Mouse (Mus musculus): ENCODE measurements around the gene Ccdc42.

Ccdc42 gene

DNA sequence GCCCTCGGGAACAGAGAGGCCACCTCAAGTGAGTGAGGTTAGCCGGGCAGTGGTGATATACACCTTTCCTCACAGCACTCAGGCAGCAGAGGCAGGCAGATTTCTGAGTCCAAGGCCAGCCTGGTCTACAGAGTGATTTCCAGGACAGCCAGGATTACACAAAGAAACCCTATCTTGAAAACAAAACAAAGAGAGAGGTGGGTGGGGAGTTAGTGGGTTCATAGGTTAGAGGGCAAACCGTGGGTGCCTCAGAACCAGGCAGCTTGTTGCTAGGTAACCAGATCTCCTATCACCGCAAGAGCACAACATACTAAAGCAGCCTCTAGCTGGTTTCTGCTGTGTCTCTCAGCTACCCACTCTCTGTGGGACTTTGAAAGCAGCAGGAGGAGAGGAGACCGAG is at the start of gene Ccdc42:
Ccdc42 (plus strand) TSS at position 301 of the 400 bp plus-strand sequence.
- DNase-seq, result no peak

DNA sequence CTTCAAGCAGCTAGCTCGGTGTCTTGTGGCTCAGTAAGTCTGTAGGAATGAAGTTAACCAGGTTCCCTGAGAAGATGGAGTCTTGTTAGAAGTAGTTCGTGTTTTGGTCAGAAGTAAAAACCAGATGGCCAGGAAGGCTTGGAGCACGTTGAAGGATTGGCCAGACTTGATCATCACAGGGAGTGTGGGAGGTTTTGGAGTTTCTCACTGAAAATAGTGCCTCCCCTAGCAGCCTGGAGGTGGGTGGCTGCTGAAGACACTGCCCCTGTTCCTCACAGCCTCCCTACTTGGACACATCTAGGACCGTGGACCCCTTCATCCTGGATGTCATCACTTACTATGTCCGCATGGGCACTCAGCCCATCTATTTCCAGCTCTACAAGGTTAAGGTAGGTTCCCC is 47.2 kb upstream of the Ccdc42 start:
- DNase-seq, result no peak

DNA sequence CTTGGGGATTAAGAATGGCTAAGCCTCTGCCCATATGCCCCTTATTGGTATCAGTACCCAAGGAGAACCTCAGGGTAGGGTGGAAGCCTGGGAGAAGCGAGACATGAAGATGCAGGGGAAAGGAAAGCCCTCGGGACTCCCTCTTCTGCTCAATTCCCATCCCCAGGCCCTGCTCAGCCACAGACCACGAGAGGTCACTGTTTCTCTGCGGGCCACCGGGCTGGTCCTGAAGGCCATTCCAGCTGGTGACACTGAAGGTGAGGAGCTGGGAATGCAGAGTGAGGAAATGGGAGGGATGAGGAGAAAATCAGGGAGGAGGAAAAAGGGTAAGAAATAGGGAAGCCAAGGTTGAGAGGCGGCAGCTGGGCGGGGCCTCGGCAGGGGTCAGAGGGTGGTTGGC is 42.3 kb upstream of the Ccdc42 start:
- no peak for DNase-seq

DNA sequence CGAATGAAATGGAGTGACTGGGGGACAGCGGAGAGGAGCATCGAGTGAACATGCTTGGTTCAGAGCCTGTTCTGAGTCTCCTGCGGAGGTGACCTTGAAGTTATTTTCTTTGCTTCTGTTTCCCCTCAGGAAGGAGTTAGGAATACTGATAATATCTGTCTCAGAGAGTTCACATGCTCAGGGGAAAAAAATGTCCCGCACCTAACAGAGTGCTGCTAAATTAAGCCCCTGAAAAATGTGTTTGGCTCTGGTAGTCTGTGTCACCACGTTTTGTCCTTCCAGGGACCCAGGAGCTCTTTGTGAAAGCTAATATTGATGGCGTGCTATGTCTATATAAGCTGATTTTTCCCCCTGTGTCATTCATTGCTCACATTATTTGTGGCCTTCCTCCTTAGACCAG is 41.6 kb upstream of the Ccdc42 start:
- no peak for DNase-seq

DNA sequence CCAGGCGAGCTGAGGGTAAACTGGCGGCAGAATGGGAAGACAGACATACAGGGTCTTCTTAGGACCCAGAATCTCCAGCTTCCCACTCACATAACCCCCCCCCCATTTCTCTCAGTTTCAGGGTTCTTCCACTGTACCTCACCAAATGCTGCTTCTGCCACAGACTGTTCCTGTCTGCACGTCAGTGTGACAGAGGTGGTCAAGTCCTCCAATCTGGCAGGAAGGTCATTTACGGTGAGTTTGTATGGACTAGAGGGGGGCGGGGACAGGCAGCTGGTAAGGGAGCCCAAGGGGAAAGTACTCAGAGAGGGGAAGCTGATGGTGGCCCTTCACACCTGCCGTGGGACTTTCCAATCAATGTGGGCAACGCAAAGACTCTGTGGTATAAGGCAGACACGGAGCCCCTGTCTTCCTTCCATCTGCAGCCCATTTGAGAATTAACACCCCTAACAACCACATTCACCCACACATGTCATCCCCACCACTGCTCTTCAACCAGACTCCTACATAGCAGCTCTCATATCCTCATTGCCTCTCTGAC is 41.1 kb upstream of the Ccdc42 start:
- no peak for DNase-seq

DNA sequence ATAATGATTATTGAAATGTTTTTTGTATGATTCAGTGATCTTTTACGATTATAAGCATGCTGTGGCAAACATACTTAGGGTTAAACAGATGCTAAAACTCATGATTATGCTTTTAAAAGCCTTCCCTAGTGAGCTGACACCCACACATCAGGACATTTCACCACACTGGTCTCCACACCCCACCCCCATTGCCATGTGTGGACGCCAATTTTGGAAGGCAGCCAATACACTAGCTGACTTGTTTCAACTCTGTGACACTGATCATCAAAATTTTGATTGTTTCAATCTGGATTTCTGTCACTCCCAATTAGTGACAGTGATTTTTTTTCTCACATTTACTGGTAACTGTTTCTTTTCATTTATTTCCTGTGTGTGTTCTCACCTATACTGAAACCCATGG is 39.3 kb upstream of the Ccdc42 start:
- no peak for DNase-seq

DNA sequence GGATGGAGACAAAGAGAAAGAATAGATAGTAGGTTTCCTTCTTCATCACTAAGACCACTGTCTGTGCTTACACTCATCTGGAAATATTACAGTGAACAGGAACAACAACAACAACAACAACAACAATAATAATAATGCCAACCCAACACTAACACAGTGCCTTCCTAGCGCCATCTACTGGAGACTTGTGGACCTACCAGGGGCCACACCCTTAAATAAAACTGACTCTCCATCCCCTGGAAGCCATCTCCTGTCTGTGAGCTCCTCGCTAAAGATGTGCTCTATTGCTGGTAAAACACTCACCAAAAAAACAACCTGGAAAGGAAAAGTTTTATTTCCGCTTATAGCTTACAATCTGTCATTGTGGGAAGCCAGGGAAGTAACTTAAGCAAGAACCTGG is 37.2 kb upstream of the Ccdc42 start:
- no peak for DNase-seq

DNA sequence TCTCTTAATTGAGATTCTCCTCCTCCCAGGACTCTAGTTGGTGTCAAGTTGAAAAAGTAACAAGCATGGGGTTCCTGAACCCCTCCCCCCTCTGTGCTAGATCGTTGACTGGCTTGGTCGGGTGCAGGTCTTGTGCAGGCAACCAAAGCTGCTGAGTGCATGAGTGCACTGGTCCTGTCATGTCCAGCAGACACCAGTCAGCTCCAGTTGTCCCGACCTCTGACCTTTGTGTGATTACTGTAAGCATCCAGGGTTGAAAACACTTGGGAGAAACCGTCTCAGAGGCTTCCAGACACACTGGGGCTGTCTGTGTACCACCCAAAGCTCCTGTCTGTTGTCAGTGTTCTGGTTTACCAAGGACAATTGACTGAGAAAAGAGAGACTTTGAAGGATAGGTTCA is 36.5 kb upstream of the Ccdc42 start:
- no peak for DNase-seq

DNA sequence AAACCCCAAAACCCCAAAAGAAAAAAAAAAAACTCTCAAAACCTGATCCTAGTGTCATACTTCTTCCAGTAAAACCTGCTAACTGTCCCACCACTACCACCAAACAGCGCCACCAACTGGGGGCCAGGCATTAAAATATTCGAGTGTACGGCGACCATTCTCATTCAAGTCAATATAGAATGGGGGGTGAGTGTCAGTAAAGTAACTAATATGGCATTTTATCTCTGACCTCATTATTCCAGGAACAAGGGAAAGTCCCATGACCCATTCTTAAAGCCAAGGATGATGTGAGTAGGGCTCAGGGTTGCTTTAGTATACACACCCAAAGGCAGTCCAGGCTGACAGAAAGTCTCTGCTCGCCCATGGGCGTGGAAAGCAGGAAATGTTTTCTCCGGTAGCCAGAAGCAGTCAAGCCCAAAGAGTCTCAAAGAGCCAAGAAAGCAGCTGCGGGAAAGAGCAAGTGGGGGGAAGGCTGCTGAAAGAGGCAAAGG is 32.8 kb upstream of the Ccdc42 start:
- DNase-seq, result peak; percentile 56

DNA sequence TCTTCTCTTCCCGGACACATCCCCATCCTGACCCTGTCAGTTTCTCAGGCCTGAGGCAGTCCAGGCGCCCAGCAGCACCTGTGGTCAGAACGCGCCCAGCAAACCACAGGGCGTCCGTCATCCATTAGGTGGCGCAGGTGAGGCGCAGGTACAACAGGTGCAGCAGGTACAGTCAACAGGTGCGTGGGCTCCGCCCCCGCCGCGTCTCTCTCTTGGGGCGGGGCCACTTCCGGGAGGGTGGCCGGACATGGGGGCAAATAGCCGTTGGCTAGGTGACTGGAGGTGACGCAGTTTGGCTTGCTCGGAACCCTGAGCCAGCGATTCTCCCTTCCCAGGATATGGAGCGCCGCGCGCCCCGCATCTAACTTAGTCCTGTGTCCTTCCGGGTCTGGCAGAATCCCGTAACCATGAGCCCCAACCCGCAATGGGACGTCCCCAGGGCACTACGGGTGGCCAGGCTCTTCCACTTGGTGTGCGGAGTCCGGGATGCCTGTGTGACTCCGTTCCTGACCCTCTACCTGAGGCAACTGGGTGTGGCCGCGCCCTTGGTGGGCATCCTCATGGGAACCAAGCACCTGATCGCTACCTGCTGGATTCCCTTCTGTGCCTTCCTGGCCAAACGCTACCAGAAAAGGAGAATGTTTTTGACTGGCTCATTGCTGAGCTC is 30.8 kb upstream of the Ccdc42 start, which contains the start of gene Mfsd6l:
Mfsd6l (plus strand) TSS at position 269 of the 667 bp plus-strand sequence.
- no peak for DNase-seq

DNA sequence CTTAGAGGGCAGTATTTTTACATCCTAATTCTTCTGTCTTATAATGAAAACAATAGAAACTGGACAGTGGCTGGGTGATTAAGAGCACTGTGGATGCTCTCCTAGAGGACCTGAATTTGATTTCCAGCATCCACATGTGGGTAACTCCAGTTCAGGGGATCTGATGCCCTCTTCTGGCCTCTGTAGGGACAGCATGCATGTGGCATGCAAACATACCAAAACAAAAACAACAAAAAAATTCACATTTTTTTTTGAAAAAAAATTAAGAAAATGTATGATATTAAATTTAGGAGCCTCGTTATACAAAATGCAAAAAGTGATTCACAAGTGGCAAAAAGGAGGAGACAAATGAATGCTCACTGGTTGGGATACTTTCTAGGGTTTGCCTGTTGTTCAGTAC is 27.3 kb upstream of the Ccdc42 start:
- no peak for DNase-seq

DNA sequence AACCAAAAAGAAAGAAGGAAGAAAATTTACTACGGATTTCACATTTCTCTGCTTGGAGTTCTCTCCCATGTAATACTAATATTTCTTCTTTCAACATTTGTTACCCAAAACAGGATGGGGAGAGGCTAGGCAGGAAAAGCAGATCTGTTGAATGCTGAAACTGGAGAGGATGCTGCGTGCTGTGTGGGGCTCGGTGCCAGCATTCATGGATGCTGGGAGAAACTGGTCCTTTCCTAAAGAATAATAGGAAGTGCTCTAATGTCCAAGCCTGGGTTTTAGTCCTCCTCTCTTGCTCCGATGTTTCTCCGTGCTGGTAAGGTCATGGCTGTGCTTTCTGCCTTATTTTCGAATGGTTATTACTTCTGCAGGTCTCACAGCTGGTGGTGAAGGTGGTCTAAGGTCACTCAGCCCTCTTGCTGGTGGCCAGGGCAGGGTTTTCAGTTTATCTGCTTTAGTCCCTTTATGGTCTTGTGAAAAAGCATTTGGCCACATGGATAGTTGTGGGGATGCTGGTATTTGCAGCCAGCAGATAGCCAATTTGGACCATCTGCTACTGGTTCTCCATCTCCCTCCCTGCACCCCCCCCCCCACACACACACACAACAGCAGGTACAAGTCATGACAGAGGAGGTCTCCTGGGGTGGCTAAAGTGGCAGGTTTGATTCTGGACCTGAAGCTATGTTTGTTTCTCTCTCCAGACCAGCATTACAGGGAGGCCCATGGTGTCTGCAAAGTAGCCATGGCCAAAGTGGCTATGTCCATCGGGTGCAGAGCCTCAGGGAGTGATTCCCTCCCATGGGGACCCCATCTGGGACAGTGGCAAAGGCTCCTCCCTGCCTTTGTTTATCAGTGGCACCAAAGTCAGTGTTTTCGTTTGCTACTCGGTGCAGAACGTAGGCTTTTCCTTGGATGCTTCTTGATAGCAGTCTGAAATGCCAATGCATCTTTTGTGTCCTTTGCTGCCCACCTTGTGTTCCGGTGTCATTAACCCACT is 24.6 kb upstream of the Ccdc42 start:
- DNase-seq, result no peak

DNA sequence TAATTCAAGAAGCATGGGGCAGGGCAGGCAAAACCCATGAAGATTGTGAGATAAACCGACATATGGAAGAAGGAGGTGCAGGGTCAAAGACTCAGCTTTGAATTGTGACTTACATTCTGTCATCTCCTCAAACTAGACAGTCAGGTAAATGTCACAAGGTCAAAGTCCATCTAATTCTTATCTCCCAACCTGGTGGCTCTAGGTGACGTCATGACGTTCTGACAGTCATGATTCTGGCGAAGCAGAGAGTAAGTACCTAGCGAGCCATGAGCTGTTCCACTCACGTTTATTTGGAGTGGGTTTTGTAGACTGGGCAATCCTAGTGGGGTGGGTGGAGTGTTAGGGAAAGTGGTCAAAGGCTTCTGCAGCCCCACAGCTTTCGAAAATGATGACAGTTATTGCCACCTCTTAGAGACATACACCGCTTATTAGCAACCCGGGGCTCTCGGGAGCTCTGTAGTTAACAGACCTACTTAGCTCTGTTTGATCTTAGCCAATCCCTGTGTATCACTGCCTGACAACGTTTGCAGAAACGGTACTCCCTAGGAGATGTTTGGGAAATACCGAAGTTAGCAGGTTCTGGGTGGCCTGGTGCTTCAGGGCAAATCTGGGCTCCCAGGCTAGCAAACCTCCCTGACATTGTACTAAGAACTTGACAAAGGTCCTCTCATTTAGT is 22.3 kb upstream of the Ccdc42 start:
- no peak for DNase-seq

DNA sequence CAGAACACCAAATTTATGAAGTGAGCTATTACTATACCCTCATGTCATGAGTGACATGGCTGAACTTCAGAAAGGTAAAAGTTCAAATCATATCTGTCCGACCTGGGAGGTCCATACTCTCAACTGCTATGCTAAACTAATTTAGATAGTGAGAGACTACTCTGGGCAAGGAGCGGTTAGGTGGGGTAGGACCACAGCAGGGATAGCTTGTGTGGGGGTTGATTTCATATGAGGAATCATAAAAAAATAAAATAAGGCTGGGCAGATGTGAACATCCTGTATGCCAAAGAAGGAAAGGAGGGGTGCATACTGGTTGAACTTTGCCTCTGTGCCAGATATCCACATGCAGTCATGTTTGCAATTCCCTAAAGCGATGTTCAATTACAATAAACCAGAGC is 21.8 kb upstream of the Ccdc42 start:
- DNase-seq, result no peak

DNA sequence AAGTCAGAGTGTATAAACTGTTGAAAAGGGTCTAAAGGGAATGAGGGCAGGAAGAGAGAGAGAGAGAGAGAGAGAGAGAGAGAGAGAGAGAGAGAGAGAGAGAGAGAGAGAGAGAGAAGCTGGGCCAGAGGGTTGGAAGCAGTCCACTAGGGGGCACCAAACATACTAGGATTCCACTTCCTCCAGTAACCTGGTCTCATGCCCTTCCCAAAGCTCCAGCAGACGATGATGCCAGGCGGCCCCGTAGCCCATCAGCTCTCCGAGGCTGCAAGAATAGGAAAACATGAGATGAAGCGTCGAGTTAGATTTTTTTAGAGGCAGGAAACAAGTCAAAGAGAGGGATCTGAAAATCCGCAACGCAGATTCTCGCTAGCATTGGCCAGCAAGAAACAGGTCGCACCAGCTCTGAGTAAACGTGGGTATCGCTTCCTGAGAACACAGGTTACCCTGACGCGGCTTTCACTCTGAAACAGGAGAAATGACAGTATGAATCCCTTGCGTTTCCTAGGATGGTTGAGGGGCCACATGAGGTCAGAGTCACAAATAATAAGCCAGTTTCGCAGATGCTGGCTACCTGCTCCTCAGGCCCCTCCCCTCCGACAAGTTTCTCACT is 20.3 kb upstream of the Ccdc42 start:
- peak; percentile 89 for DNase-seq

DNA sequence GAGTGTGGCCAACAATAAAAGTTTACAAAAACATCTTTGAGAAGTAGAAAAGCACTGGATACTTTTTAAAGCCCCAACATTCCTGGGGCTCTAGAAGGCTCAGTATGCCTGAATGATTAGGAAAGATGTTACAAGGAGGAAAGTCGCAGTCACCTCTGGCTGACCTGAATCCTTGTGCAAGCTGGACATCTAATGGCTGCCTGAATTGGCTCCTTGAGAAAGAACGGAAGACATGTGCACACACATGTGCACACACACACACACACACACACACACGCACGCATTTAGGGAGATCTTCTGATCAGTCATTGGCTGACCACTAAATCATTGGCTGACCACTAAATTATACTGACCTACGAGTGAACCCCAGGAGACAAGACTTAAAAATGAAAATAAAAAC is 16.0 kb upstream of the Ccdc42 start:
- DNase-seq, result no peak

DNA sequence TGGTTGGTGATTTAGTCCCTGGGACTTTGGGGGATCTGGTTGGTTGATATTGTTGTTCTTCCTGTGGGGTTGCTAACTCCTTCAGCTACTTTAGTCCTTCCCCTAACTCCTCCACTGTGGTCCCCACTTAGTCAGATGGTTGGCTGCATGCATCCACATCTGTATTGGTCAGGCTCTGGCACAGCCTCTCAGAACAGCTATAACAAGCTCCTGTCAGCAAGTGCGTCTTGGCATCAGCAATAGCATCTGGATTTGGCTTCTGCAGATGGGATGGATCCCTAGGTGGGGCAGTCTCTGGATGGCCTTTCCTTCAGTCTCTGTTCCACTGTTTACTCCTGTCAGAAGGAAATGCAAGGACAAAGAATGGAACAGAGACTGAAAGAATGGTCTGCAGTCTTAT is 9.7 kb upstream of the Ccdc42 start:
- no peak for DNase-seq

DNA sequence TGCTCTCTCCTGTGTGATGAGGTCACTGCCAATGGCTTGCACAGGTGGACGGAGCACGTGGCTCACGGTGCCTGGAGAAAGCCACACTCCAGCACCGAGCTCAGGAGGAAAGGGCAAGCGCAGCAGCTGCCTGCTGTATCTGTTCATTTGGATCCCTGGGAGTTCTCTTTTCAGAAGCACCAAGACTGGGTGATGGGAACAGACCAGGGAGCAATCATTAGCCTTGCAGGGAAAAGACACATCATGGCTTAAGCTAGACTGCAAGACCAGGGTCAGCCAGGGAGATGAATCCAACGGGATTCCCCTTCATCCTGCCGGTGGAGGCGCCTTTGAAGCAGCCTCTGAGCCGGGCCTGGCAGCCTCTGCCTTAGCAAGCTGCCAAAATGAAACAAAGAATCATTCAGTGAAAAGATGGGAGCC is 7.3 kb upstream of the Ccdc42 start:
- DNase-seq, result peak; percentile 40

DNA sequence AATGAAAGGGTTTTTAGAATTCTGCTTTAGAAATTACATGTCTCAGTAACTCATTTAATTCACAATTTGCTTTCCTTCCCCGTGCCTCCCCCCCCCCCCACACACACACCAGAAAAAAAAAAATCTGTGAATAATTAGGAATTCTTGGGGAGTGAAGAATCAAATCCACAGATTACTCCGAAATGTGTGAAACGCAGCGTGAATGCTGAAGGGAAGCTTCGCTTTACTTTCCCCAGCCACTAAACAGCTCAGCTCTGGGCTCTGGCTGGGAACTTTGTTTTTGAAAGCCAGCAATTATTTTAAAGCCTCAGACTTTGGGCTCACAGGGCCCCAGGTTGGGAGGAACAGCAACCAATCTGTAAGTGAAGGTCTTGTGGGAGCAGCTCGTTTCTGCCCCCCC is 6.3 kb upstream of the Ccdc42 start:
- DNase-seq, result no peak

DNA sequence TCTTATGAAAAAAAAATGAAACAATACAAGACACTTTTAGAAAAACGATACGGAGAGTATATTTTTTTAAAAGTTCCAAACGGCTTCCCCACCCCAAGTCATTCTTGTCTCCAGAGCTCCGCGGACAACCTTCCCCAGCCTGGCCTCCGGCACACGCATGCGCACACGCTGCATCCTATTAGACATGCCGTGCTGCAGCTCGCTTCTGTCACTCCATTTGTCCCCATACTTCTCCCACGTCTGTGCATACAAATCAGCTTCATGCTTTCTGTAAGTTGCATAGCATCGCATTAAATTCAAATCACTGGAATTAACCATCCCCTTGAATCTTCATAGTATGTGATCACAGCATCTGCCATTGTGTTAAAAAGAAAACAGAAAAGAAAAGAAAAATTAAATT is 3.6 kb upstream of the Ccdc42 start:
- peak; percentile 62 for DNase-seq

DNA sequence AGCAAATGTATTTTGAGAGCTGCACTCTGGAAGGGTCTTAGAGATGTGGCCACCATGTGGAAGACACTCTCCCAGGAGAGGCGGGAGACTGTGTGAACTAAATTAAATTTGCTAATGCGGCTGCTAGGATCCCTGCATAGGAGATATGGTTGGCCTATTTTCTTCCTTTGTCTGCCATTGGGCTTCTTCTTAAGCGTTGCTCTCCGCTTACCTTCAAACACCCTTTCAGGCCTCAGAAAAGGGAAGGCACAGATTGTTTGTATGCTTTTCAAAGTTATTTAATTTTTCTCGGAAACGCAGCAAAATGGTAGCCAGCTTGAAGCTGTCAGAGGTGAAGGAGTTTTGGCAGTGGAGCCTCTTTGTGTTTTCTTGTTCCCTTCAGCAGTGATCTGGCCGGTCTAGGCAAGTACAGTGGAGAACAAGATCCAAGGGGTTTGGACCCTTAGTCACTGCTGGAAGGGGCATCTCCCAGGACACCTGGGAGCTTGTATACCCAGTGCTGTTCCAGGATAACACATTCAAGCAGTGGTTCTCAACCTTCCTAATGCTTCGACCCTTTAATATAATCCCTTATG is 2.8 kb upstream of the Ccdc42 start:
- no peak for DNase-seq

DNA sequence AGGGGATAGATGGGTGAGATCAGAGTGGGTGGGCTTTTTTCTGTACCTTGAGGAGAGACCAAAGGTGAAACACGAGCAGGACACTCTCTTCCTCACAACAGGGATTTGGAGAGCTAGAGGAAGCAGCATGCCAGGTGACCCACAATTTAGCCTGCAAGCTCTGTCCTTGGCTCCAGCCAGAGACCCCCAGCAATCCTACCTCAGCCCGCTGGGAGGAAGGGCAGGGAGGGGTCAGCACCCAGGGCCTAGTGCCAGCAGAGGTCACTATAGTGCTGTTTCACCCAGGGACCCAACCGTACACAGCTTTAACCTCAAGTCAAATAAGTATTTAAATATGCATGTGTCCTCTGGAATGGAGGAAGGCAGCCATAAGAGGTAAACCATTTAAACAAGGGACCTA is 931 bp upstream of the Ccdc42 start:
- DNase-seq, result no peak
